Mouse (Mus musculus): ENCODE results near the gene Tmem266. TPM values are rescaled to one million over a fixed set of nuclear protein-coding genes. Genes with fewer than 3 reads are reported as not detected.

Gene Tmem266
- polyA plus RNA-seq, 1 experiment from 2014 or later, result 6.5 TPM

- Histone ChIP-seq H3K9ac (ENCODE audit: low read depth, low read length) (no peak overlapping the region), H3K27me3 (replicated peaks; ENCODE audit: control insufficient read depth, insufficient read depth, low read length) (no peaks in the 10 kb centered on the region), H3K4me1 (ENCODE audit: control insufficient read depth, insufficient read depth, low read depth, low read length) (no peaks in the 10 kb centered on the region), H3K4me3 (ENCODE audit: low read length) (no peak overlapping the region), H3K36me3 (ENCODE audit: control insufficient read depth, insufficient read depth, low read length) (no peaks in the 10 kb centered on the region), H3K4me2 (ENCODE audit: low read length) (no peak overlapping the region), H3K27ac (ENCODE audit: low read depth, low read length) (no peak overlapping the region), H3K9me3 (ENCODE audit: control insufficient read depth, low read length) (no peaks in the 10 kb centered on the region)
- ATAC-seq, result no peak
- WGBS, result 77% methylated on average over 5 of the region's 5 CpGs
These were observed 19.2 kb upstream of the Tmem266 start for GRCm38 (mm10) chr9:55307557-55307956.

GRCm38 (mm10) chr9:55308455-55308854 is 18.3 kb upstream of the Tmem266 start:
- WGBS, result 80% methylated on average over 5 of the region's 5 CpGs
- no peaks in the 10 kb centered on the region for H3K27me3 ChIP-seq (replicated peaks; ENCODE audit: control insufficient read depth, insufficient read depth, low read length)
- no peaks in the 10 kb centered on the region for H3K36me3 ChIP-seq (ENCODE audit: control insufficient read depth, insufficient read depth, low read length)
- H3K4me1 ChIP-seq (ENCODE audit: control insufficient read depth, insufficient read depth, low read depth, low read length), result no peaks in the 10 kb centered on the region
- no peak overlapping the region for H3K4me2 ChIP-seq (ENCODE audit: low read length)
- H3K4me3 ChIP-seq (ENCODE audit: low read length), result no peak overlapping the region
- no peaks in the 10 kb centered on the region for H3K9me3 ChIP-seq (ENCODE audit: control insufficient read depth, low read length)
- no peak for ATAC-seq
- H3K27ac ChIP-seq (ENCODE audit: low read depth, low read length), result no peak overlapping the region
- no peak overlapping the region for H3K9ac ChIP-seq (ENCODE audit: low read depth, low read length)

GRCm38 (mm10) chr9:55311560-55311959 is 15.2 kb upstream of the Tmem266 start:
- H3K27ac ChIP-seq (ENCODE audit: low read depth, low read length), result no peak overlapping the region
- H3K9me3 ChIP-seq (ENCODE audit: control insufficient read depth, low read length), result no peaks in the 10 kb centered on the region
- H3K27me3 ChIP-seq (replicated peaks; ENCODE audit: control insufficient read depth, insufficient read depth, low read length), result no peaks in the 10 kb centered on the region
- WGBS, result 13% methylated on average over 5 of the region's 5 CpGs
- H3K9ac ChIP-seq (ENCODE audit: low read depth, low read length), result no peak overlapping the region
- H3K4me2 ChIP-seq (ENCODE audit: low read length), result no peak overlapping the region
- ATAC-seq, result peak; percentile 91
- no peaks in the 10 kb centered on the region for H3K4me1 ChIP-seq (ENCODE audit: control insufficient read depth, insufficient read depth, low read depth, low read length)
- H3K4me3 ChIP-seq (ENCODE audit: low read length), result no peak overlapping the region
- H3K36me3 ChIP-seq (ENCODE audit: control insufficient read depth, insufficient read depth, low read length), result no peaks in the 10 kb centered on the region

- ATAC-seq, result no peak
- WGBS, result 68% methylated on average over 12 of the region's 12 CpGs
These were observed 13.0 kb upstream of the Tmem266 start for GRCm38 (mm10) chr9:55313619-55314261.

GRCm38 (mm10) chr9:55322641-55323040 is 4.1 kb upstream of the Tmem266 start:
- WGBS, result 86% methylated on average over 1 of the region's 1 CpGs
- ATAC-seq, result no peak

More at GRCm38 (mm10) chr9:55313619-55314261, 13.0 kb upstream of the Tmem266 start:
- Histone ChIP-seq H3K9ac (ENCODE audit: low read depth, low read length) (no peak overlapping the region), H3K4me1 (ENCODE audit: control insufficient read depth, insufficient read depth, low read depth, low read length) (no peaks in the 10 kb centered on the region), H3K27me3 (replicated peaks; ENCODE audit: control insufficient read depth, insufficient read depth, low read length) (no peaks in the 10 kb centered on the region), H3K4me2 (ENCODE audit: low read length) (no peak overlapping the region), H3K27ac (ENCODE audit: low read depth, low read length) (no peak overlapping the region), H3K9me3 (ENCODE audit: control insufficient read depth, low read length) (no peaks in the 10 kb centered on the region), H3K4me3 (ENCODE audit: low read length) (no peak overlapping the region), H3K36me3 (ENCODE audit: control insufficient read depth, insufficient read depth, low read length) (no peaks in the 10 kb centered on the region)

GRCm38 (mm10) chr9:55324085-55324484 is 2.6 kb upstream of the Tmem266 start:
- Histone ChIP-seq H3K4me3 (ENCODE audit: low read length) (no peak overlapping the region), H3K27ac (ENCODE audit: low read depth, low read length) (no peak overlapping the region), H3K27me3 (replicated peaks; ENCODE audit: control insufficient read depth, insufficient read depth, low read length) (no peaks in the 10 kb centered on the region), H3K4me1 (ENCODE audit: control insufficient read depth, insufficient read depth, low read depth, low read length) (peaks cover 11% of the 10 kb centered on the region), H3K9me3 (ENCODE audit: control insufficient read depth, low read length) (no peaks in the 10 kb centered on the region), H3K4me2 (ENCODE audit: low read length) (no peak overlapping the region), H3K9ac (ENCODE audit: low read depth, low read length) (no peak overlapping the region), H3K36me3 (ENCODE audit: control insufficient read depth, insufficient read depth, low read length) (no peaks in the 10 kb centered on the region)
- ATAC-seq, result no peak
- 43% methylated on average over 8 of the region's 8 CpGs for WGBS

More at GRCm38 (mm10) chr9:55322641-55323040, 4.1 kb upstream of the Tmem266 start:
- no peak overlapping the region for H3K4me3 ChIP-seq (ENCODE audit: low read length)
- H3K36me3 ChIP-seq (ENCODE audit: control insufficient read depth, insufficient read depth, low read length), result no peaks in the 10 kb centered on the region
- no peaks in the 10 kb centered on the region for H3K9me3 ChIP-seq (ENCODE audit: control insufficient read depth, low read length)
- no peak overlapping the region for H3K9ac ChIP-seq (ENCODE audit: low read depth, low read length)
- no peak overlapping the region for H3K27ac ChIP-seq (ENCODE audit: low read depth, low read length)
- peaks cover 6% of the 10 kb centered on the region for H3K4me1 ChIP-seq (ENCODE audit: control insufficient read depth, insufficient read depth, low read depth, low read length)
- no peak overlapping the region for H3K4me2 ChIP-seq (ENCODE audit: low read length)
- H3K27me3 ChIP-seq (replicated peaks; ENCODE audit: control insufficient read depth, insufficient read depth, low read length), result no peaks in the 10 kb centered on the region

- no peak overlapping the region for H3K27ac ChIP-seq (ENCODE audit: low read depth, low read length)
- H3K4me2 ChIP-seq (ENCODE audit: low read length), result no peak overlapping the region
- no peaks in the 10 kb centered on the region for H3K27me3 ChIP-seq (replicated peaks; ENCODE audit: control insufficient read depth, insufficient read depth, low read length)
- H3K4me1 ChIP-seq (ENCODE audit: control insufficient read depth, insufficient read depth, low read depth, low read length), result peaks cover 11% of the 10 kb centered on the region
- no peak for ATAC-seq
- H3K36me3 ChIP-seq (ENCODE audit: control insufficient read depth, insufficient read depth, low read length), result no peaks in the 10 kb centered on the region
- H3K9me3 ChIP-seq (ENCODE audit: control insufficient read depth, low read length), result no peaks in the 10 kb centered on the region
- H3K9ac ChIP-seq (ENCODE audit: low read depth, low read length), result no peak overlapping the region
- H3K4me3 ChIP-seq (ENCODE audit: low read length), result no peak overlapping the region
- 48% methylated on average over 10 of the region's 10 CpGs for WGBS
These were observed 2.2 kb upstream of the Tmem266 start for GRCm38 (mm10) chr9:55324516-55324915.

GRCm38 (mm10) chr9:55325061-55325460 is 1.7 kb upstream of the Tmem266 start:
- Histone ChIP-seq H3K4me1 (ENCODE audit: control insufficient read depth, insufficient read depth, low read depth, low read length) (peaks cover 11% of the 10 kb centered on the region), H3K27me3 (replicated peaks; ENCODE audit: control insufficient read depth, insufficient read depth, low read length) (no peaks in the 10 kb centered on the region), H3K4me2 (ENCODE audit: low read length) (no peak overlapping the region), H3K36me3 (ENCODE audit: control insufficient read depth, insufficient read depth, low read length) (no peaks in the 10 kb centered on the region), H3K9ac (ENCODE audit: low read depth, low read length) (no peak overlapping the region), H3K9me3 (ENCODE audit: control insufficient read depth, low read length) (no peaks in the 10 kb centered on the region), H3K27ac (ENCODE audit: low read depth, low read length) (no peak overlapping the region), H3K4me3 (ENCODE audit: low read length) (no peak overlapping the region)
- no peak for ATAC-seq
- 20% methylated on average over 1 of the region's 1 CpGs for WGBS

- Histone ChIP-seq H3K27ac (ENCODE audit: low read depth, low read length) (peak overlapping the region; percentile 81; the same call in 1 of the 2 replicates), H3K4me2 (ENCODE audit: low read length) (peak overlapping the region; percentile 84), H3K4me1 (ENCODE audit: control insufficient read depth, insufficient read depth, low read depth, low read length) (peaks cover 11% of the 10 kb centered on the region), H3K9ac (ENCODE audit: low read depth, low read length) (peak overlapping the region; percentile 90), H3K4me3 (ENCODE audit: low read length) (peak overlapping the region; percentile 85), H3K27me3 (replicated peaks; ENCODE audit: control insufficient read depth, insufficient read depth, low read length) (no peaks in the 10 kb centered on the region), H3K36me3 (ENCODE audit: control insufficient read depth, insufficient read depth, low read length) (no peaks in the 10 kb centered on the region), H3K9me3 (ENCODE audit: control insufficient read depth, low read length) (no peaks in the 10 kb centered on the region)
- 16% methylated on average over 18 of the region's 18 CpGs for WGBS
- no peak for ATAC-seq
These were observed 874 bp upstream of the Tmem266 start for GRCm38 (mm10) chr9:55325564-55326514.

Measured in hindbrain, embryonic 16.5 days (tissue).